Mouse (Mus musculus): ENCODE results near the gene Irx3. TPM values are rescaled to one million over a fixed set of nuclear protein-coding genes. Genes with fewer than 3 reads are reported as not detected.
A peak's percentile ranks its signal among the peaks of the same experiment; 100 is the strongest.

The Irx3 gene
- polyA plus RNA-seq, 1 experiment from 2014 or later = 26.1 TPM

DNA sequence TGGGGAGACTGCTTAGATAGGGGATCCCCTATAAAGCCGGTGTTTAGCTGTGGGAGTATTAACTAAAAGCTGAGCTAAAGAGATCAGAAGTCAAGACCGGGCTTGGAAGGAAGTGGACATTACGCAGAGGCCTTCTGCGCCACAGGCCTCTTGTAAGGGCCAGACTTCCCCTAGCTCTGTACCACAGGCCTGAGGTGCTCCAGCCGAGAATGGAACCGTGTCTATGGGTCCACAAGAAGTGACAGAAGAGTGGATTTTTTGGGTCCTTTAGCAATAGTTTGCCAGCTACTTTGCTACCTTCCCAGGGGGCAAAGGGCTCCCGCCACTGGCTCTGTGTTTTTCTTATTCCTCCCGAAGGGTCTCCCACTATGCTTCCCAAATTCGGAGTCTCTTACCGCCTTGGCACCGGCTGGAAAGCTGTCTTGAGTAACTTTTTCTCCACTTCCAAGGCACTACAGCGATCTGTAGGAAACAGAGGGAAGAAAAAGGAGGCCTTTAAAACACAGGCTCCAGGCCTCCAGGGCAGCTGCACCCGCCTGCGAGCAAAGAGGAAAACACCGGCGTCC, 2.8 kb downstream of the Irx3 start:
- peak; percentile 51 for DNase-seq
- peaks cover 27% of the 10 kb centered on the region for H3K27me3 ChIP-seq (ENCODE audit: control insufficient read depth, insufficient read depth, low read length)
- WGBS = 7% methylated on average over 16 of the region's 16 CpGs
- peak overlapping the region; percentile 76 for H3K4me3 ChIP-seq (replicated peaks; ENCODE audit: low read depth, low read length)
- H3K4me2 ChIP-seq (ENCODE audit: low read length) = peak overlapping the region; percentile 82
- no peaks in the 10 kb centered on the region for H3K9me3 ChIP-seq (ENCODE audit: control insufficient read depth, low read length)
- H3K36me3 ChIP-seq (ENCODE audit: control insufficient read depth, insufficient read depth, low read length) = peaks cover 12% of the 10 kb centered on the region
- peak overlapping the region; percentile 94 for H3K9ac ChIP-seq (replicated peaks; ENCODE audit: low read length)
- ATAC-seq (ENCODE audit: low FRiP score, low TSS enrichment) = no peak
- peak overlapping the region; percentile 97 for H3K27ac ChIP-seq (replicated peaks; ENCODE audit: low read depth, low read length)
- peaks cover 36% of the 10 kb centered on the region for H3K4me1 ChIP-seq (ENCODE audit: control insufficient read depth, insufficient read depth, low read length)

DNA sequence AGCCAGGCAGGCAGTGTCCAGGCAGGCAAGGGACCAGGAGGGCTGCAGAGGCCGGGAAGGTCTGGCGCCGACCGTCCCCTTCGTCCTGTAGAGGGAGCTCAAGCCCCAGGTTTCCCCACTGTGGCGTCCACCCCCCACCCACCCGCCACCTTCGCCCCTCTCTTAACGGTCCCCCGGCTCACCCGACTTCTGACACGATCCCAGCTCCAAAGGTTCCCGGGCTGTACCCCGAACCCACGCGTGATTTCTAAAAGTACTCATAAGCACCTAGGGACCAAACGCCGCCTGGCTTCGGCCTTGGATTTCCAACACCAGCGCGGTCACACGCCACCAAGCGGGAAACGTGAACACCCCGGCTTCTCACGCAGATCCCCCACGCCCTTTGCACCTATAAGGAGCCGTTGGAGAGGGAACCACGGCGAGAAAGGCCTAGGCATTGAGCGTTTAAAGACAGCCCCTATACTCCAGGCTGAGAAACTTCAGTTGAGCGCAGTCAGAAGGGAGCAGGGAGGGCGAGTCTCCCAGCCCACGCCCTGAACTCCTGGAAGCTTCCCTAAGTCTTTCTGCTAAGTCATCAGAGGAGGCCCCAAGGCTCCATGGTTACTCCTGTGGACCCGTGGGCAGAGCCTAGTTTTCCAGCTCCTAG, 4.1 kb downstream of the Irx3 start:
- Histone ChIP-seq H3K4me3 (replicated peaks; ENCODE audit: low read depth, low read length) (peak overlapping the region; percentile 76), H3K4me2 (ENCODE audit: low read length) (peak overlapping the region; percentile 82), H3K4me1 (ENCODE audit: control insufficient read depth, insufficient read depth, low read length) (peaks cover 33% of the 10 kb centered on the region), H3K27ac (replicated peaks; ENCODE audit: low read depth, low read length) (peak overlapping the region; percentile 97), H3K9me3 (ENCODE audit: control insufficient read depth, low read length) (no peaks in the 10 kb centered on the region), H3K9ac (replicated peaks; ENCODE audit: low read length) (peak overlapping the region; percentile 94), H3K27me3 (ENCODE audit: control insufficient read depth, insufficient read depth, low read length) (peaks cover 23% of the 10 kb centered on the region; the same call in 1 of the 2 replicates), H3K36me3 (ENCODE audit: control insufficient read depth, insufficient read depth, low read length) (peaks cover 12% of the 10 kb centered on the region)
- under 1% methylated on average over 35 of the region's 35 CpGs for WGBS
- DNase-seq = peak; percentile 85
- ATAC-seq (ENCODE audit: low FRiP score, low TSS enrichment) = no peak; the same call in 1 of the 2 replicates

DNA sequence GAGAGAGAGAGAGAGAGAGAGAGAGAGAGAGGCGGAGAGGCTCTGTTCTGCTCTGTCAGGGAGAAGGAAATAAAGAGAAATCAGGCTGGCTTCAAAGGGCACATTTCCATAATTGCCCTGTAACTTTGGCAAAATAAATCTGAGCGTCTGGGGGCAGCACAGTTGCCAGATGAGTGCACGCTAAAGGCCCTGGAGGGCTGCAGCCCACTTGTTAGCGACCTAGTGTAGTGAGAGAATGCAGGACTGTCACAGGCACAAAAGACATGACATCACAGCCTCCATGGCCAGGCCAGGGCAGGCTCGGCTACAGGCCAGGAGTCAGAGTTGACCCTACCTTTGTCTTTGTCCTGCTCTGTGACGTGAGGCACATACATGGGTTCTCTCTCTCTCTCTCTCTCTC, 8.0 kb downstream of the Irx3 start:
- Histone ChIP-seq H3K36me3 (ENCODE audit: control insufficient read depth, insufficient read depth, low read length) (peaks cover 1% of the 10 kb centered on the region; the same call in 1 of the 2 replicates), H3K9ac (replicated peaks; ENCODE audit: low read length) (no peak overlapping the region), H3K27ac (replicated peaks; ENCODE audit: low read depth, low read length) (no peak overlapping the region), H3K4me2 (ENCODE audit: low read length) (no peak overlapping the region), H3K4me3 (replicated peaks; ENCODE audit: low read depth, low read length) (no peak overlapping the region), H3K4me1 (ENCODE audit: control insufficient read depth, insufficient read depth, low read length) (peaks cover 23% of the 10 kb centered on the region), H3K27me3 (ENCODE audit: control insufficient read depth, insufficient read depth, low read length) (peaks cover 21% of the 10 kb centered on the region; the same call in 1 of the 2 replicates), H3K9me3 (ENCODE audit: control insufficient read depth, low read length) (no peaks in the 10 kb centered on the region)
- WGBS = 6% methylated on average over 6 of the region's 6 CpGs
- ATAC-seq (ENCODE audit: low FRiP score, low TSS enrichment) (peak; percentile 72; the same call in 1 of the 2 replicates), DNase-seq (peak; percentile 73)

DNA sequence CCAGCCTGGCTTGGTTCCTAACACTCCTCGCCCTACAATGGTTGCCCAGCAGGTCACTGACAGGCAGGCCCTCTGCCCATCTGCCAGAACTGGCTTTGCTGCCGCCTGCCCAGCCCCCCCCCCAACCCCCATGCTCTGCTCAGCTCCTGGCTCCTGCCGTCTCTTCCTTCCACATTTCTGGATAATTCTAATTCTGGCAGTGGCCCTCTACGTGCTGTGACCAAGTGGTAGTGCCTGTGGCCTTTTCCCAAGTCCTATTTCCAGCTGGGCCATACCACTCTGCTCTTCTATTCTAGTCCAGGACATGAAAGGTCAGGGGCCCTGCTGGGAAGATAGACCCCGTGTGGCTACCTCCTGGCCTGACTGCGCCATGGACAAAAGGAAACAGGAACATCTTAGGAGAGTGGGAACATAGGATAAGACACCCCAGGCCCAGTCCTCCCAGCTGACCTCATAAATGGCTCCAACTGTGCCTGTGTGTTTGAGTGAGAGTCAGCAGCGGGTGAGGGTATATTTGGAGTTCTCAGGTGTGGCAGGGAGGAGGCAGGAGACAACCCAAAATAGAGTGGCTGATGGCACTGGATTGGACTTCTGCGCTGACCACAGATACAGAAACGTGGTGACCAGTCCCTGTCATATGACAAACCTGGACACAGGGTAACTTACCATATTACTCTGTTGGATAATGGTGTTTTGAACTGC, 14.5 kb downstream of the Irx3 start:
- Histone ChIP-seq H3K4me3 (replicated peaks; ENCODE audit: low read depth, low read length) (no peak overlapping the region), H3K4me2 (ENCODE audit: low read length) (no peak overlapping the region), H3K27me3 (ENCODE audit: control insufficient read depth, insufficient read depth, low read length) (no peaks in the 10 kb centered on the region), H3K27ac (replicated peaks; ENCODE audit: low read depth, low read length) (no peak overlapping the region), H3K9ac (replicated peaks; ENCODE audit: low read length) (no peak overlapping the region), H3K36me3 (ENCODE audit: control insufficient read depth, insufficient read depth, low read length) (no peaks in the 10 kb centered on the region), H3K4me1 (ENCODE audit: control insufficient read depth, insufficient read depth, low read length) (no peaks in the 10 kb centered on the region), H3K9me3 (ENCODE audit: control insufficient read depth, low read length) (no peaks in the 10 kb centered on the region)
- 73% methylated on average over 9 of the region's 9 CpGs for WGBS
- ATAC-seq (ENCODE audit: low FRiP score, low TSS enrichment) (no peak), DNase-seq (no peak)

DNA sequence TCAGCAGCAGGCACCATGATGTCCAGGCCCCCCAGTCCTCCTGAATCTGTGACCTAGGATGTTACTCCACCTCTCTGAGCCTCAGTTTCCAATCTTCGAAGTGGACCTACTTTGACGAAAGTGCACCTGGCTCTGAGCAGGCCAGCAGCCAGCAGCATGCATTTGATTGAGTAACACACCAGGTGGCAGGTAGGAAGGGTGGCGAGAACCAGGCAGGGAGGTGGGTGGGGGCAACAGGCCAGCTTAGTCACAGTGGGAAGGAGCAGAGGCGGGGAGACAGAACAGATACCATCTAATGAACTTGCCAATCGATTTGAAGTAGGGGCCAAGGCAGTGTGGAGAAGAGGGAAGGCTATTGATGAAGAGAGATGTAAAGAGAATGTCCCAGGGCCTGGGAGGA, 18.9 kb downstream of the Irx3 start:
- Histone ChIP-seq H3K4me1 (ENCODE audit: control insufficient read depth, insufficient read depth, low read length) (no peaks in the 10 kb centered on the region), H3K9me3 (ENCODE audit: control insufficient read depth, low read length) (no peaks in the 10 kb centered on the region), H3K4me2 (ENCODE audit: low read length) (no peak overlapping the region), H3K27ac (replicated peaks; ENCODE audit: low read depth, low read length) (no peak overlapping the region), H3K4me3 (replicated peaks; ENCODE audit: low read depth, low read length) (no peak overlapping the region), H3K9ac (replicated peaks; ENCODE audit: low read length) (no peak overlapping the region), H3K27me3 (ENCODE audit: control insufficient read depth, insufficient read depth, low read length) (no peaks in the 10 kb centered on the region), H3K36me3 (ENCODE audit: control insufficient read depth, insufficient read depth, low read length) (no peaks in the 10 kb centered on the region)
- no peak for ATAC-seq (ENCODE audit: low FRiP score, low TSS enrichment)
- 84% methylated on average over 5 of the region's 5 CpGs for WGBS
- no peak for DNase-seq

DNA sequence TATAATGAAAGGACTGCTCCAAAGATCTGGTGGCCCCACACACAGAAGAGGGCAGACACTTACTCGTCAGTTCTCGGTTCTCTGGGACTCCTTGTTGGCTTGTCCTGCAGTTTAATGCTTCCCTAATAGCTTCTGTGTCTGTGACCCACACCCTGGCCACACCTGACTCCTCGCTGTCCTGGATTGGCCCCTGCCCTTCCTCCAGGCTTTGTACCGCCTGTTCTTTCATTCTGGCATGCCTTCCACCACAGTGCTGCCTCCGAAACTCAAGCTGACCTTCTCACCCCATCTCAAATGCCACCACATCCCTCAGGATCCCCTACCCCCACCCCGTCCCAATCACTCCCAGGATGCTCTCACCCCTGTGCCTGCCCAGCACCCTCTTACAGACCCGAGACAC, 19.7 kb downstream of the Irx3 start:
- DNase-seq = no peak
- Histone ChIP-seq H3K27ac (replicated peaks; ENCODE audit: low read depth, low read length) (no peak overlapping the region), H3K36me3 (ENCODE audit: control insufficient read depth, insufficient read depth, low read length) (no peaks in the 10 kb centered on the region), H3K9me3 (ENCODE audit: control insufficient read depth, low read length) (no peaks in the 10 kb centered on the region), H3K27me3 (ENCODE audit: control insufficient read depth, insufficient read depth, low read length) (no peaks in the 10 kb centered on the region), H3K9ac (replicated peaks; ENCODE audit: low read length) (no peak overlapping the region), H3K4me2 (ENCODE audit: low read length) (no peak overlapping the region), H3K4me1 (ENCODE audit: control insufficient read depth, insufficient read depth, low read length) (no peaks in the 10 kb centered on the region), H3K4me3 (replicated peaks; ENCODE audit: low read depth, low read length) (no peak overlapping the region)
- no peak for ATAC-seq (ENCODE audit: low FRiP score, low TSS enrichment)
- WGBS = 89% methylated on average over 7 of the region's 7 CpGs

DNA sequence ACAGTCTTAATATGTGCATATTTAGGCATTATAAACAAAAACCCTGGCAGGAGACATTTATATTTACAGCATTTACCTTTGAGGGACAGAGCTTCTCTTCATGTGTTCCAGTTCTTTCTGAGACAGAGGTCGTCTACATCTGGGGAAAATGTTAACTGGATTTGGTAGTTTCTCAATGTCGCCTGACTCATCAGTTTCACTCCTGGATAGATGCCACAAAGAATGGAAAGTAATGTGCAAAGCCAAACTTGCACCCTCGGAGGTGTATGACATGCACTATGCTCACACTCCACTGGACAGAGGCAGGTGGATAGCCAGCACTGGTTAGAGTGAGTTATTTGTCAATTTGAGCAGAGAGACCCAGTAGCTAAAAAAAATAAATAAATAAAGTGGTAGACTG, 21.2 kb downstream of the Irx3 start:
- Histone ChIP-seq H3K9ac (replicated peaks; ENCODE audit: low read length) (no peak overlapping the region), H3K4me3 (replicated peaks; ENCODE audit: low read depth, low read length) (no peak overlapping the region), H3K9me3 (ENCODE audit: control insufficient read depth, low read length) (no peaks in the 10 kb centered on the region), H3K4me2 (ENCODE audit: low read length) (no peak overlapping the region), H3K36me3 (ENCODE audit: control insufficient read depth, insufficient read depth, low read length) (no peaks in the 10 kb centered on the region), H3K27ac (replicated peaks; ENCODE audit: low read depth, low read length) (no peak overlapping the region), H3K27me3 (ENCODE audit: control insufficient read depth, insufficient read depth, low read length) (no peaks in the 10 kb centered on the region), H3K4me1 (ENCODE audit: control insufficient read depth, insufficient read depth, low read length) (no peaks in the 10 kb centered on the region)
- no peak for DNase-seq
- no peak for ATAC-seq (ENCODE audit: low FRiP score, low TSS enrichment)
- WGBS = 79% methylated on average over 3 of the region's 3 CpGs

DNA sequence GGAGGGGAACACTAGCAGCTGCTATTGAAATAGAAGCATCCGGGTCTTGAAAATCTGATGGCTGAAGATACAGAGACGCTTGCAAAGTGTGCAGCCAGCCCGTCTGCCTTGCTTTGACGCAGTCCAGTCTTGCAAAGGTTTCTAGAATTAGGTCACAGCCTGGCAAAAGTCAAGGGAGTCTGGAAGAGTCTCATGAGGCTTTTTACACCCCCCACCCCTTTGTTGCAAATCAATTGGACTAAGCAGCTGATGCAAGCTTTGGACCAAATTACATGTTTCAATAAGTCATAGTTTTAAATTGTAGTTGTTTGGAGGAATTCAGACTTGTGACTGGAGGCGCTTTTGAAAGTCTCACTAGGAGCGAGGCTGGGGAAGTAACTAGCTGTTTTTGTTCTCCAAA, 33.0 kb downstream of the Irx3 start:
- Histone ChIP-seq H3K27me3 (ENCODE audit: control insufficient read depth, insufficient read depth, low read length) (no peaks in the 10 kb centered on the region; the same call in 1 of the 2 replicates), H3K9me3 (ENCODE audit: control insufficient read depth, low read length) (no peaks in the 10 kb centered on the region), H3K4me3 (replicated peaks; ENCODE audit: low read depth, low read length) (no peak overlapping the region), H3K4me1 (ENCODE audit: control insufficient read depth, insufficient read depth, low read length) (no peaks in the 10 kb centered on the region), H3K4me2 (ENCODE audit: low read length) (no peak overlapping the region), H3K27ac (replicated peaks; ENCODE audit: low read depth, low read length) (no peak overlapping the region), H3K9ac (replicated peaks; ENCODE audit: low read length) (no peak overlapping the region), H3K36me3 (ENCODE audit: control insufficient read depth, insufficient read depth, low read length) (no peaks in the 10 kb centered on the region)
- no peak for DNase-seq
- no peak for ATAC-seq (ENCODE audit: low FRiP score, low TSS enrichment)
- 90% methylated on average over 6 of the region's 6 CpGs for WGBS

All from midbrain, embryonic 14.5 days (tissue).